Mouse (Mus musculus): ENCODE results near the gene Lrp6.

Gene Lrp6

DNA sequence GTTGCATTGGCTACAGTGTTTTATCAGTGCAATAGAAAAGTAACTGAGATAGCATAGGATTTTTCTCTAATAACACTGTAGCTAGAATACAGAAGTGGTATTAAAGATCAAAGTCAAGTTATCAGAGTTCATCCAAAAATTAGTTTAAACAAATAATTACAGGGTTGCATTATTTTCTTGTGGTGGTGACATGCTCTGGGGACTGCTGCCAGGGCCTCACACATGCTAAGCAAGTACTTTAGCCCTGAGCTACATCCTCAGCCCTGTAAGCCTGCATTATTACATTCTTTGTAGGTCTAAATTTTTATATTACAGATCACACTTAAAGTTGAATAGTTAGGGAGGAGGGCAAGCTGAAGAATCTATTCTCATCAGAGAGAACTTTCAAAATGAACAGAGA is 68.2 kb downstream of the Lrp6 start:
- no peak for DNase-seq (ENCODE audit: low spot score in 2 of 2)

DNA sequence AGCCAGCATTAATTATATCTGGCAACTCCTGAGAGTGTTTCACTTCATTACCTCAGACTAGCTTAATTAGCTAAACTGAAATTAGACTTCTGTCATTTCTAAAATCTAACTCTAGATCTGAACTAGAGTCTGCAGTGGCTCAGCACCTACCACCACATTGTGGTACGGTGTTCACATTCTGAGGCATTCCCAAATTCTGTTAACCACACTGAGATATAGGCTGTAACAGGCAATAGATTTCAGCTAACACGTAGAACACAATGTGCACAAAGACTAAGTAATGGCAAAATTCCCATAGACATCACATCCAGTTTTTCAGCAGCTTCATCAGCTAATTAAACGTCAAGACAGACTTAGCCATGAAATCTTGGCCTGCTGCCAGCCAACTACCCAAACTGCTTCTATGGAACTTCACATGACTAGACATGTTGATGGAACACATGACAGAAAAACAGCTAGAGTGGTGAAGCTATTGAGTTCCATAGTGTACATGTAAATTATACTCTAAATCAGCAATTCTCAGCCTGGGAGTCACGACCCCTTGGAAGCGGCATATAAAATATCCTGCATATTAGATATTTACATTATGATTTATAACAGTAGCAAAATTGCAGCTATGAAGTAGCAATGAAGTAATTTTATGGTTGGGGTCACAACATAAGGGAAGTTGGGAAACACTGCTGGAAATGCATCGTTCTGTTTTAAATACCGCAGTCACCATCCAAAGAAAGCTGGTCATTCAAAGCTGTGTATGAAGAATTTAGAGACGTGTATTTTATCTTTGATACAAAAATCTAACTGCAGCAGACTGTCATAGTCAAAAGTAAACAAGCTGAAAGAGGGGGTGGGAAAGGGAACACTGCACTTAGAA is 71.7 kb downstream of the Lrp6 start:
- DNase-seq (ENCODE audit: low spot score in 2 of 2) = no peak

DNA sequence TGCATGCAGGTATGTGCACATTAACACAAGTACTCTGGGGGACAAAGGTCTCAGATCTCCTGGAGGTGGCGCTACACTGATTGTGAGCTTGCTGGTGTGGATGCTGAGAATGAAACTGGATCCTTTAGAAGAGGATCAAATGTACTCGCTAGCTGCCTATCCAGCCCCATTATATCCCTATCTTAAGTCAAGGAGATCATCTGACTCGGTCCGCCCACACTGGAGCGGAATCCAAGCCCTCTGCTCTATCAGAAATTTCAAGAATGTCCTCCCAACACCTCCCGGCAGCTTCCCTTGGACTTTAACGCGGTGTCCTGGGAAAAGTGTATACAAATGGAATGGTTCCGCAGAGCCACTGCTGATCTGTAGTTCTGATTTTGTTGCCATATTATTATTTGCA is 77.1 kb downstream of the Lrp6 start:
- no peak for DNase-seq (ENCODE audit: low spot score in 2 of 2)

DNA sequence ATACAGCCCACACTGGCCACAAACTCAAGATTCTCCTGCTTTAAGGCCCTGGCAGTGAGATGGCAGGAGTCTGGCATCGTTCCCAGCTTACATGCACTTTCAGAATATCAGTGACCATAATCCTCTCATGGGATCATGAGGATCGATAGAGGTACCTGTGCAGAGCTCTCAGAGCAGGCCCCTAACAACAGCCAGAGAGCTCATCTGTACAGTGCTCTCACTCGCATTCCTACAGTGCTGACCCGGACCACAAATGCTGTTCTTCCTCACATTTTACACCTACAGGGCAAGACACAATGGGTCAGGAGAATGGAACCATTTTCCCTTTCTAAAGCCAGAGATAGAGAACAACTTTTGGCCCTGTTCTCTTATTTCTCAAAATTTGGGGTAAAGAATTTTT is 77.6 kb downstream of the Lrp6 start:
- DNase-seq (ENCODE audit: low spot score in 2 of 2) = no peak

DNA sequence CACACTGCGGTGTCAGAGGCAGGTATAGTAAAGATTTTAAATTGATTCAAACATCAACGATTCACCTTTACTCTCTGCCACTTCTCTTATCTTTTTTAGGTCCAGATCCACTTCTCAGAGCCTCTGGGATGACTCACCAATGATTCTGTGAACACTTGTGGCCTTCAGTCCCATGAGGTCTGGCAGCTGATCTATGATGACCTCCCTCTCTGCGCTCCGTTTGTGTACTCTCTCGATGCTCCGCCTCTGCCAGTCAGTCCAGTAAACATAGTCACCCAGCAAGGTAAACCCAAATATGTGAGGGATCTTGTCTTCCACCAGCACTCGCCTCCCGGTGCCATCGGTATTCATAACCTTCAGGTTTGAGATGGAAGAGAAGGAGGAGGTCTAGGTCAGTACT is 80.4 kb downstream of the Lrp6 start:
- no peak for DNase-seq (ENCODE audit: low spot score in 2 of 2)

DNA sequence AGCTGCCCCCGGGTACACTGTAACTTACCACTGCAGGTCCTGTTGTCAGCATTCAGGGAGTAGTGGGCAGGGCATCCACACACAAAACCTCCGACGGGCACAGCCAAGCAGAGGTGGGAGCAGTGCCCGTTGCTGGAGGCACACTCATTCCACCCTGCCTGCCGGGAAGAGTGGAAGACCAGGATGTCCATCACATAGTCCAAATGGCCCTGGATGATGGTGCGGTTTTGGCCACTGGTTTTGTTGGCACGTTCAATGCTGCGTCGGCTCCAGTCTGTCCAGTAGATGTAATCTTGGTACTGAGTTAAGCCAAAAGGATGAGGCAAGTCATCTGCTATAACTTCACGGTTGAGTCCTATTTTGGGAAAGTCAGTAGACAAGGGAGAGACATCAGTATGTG is 87.3 kb downstream of the Lrp6 start:
- no peak for DNase-seq (ENCODE audit: low spot score in 2 of 2)

DNA sequence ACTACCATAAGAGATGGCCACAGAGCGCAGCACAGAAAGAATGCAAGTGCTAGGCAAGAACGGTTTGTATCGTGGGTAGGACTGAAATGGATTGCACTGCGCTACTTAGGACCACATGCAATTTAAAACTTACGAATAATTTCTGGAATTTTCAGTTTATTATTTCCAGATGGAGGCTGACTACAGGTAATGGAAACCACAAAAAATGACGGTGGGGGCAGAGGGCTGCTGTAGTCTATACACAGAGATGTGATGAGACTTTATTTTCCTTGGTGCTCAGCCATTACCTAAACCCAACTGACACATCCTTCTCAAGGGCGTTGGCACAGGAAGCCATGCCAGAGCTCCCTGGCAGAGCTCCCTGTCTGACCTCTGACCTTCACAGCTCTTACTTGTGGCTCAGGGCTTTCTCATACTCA is 93.6 kb downstream of the Lrp6 start:
- no peak for DNase-seq (ENCODE audit: low spot score in 2 of 2)

DNA sequence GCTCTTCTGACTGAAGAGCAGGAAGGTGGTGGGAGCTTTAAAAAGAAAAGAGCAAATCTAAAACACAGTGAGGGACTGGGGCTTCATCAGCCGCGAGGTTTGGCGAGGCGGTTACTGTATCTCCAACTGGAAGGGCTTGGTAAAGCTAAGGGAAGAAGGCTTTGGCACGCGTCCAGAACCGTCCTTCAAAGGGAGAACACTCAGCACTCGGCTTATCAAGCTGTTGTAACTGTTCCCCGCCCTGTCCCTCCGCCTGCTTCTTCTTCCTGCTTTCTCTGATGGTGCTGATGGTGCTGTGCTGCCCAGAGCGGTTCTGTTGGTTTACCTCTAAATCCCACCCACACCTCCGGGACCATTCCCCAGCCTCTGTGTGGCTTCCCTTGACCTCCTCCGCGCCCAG is 95.9 kb downstream of the Lrp6 start:
- peak; percentile 28 to 75 for DNase-seq (ENCODE audit: low spot score in 2 of 2)

DNA sequence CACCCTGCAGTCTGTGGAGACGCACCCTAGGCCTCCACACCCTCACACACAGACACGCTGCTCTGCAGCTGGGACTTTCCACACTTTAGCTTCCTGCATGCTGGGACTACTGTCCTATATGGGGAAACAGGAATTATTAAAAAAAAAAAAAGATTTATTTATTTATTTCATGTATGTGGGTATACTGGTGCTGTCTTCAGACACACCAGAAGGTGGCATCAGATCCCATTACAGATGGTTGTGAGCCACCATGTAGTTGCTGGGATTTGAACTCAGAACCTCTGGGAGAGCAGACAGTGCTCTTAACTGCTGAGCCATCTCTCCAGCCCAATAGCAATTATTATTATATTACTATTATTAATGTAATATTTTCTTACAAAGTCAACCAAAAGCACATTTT is 97.5 kb downstream of the Lrp6 start:
- no peak for DNase-seq (ENCODE audit: low spot score in 2 of 2)

DNA sequence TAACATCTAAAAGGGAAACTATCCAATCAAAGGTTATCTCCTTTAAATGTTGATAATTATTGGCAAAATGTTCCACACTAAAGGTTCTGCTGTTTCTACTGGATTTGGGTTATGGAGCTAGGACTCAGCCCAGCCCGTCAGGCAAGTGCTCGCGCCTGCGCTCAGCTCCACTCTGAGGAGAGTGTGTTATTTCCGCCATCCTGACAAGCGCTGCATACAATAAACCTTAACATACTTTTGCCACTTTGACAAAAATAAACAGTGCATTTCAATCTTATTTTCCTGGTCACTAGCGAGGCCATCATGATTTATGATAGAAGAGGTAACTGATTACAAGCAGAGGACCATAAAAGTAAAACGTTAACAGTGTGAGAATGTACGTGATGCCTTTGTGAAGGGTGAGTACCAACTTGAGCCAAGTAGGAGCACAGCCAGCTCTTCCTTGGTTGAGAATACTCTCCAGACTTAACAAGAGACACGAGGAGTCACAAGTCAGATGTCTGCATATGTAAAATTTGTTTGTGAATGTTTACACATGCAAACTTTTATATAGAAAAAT is 100.0 kb downstream of the Lrp6 start:
- no peak for DNase-seq (ENCODE audit: low spot score in 2 of 2)

DNA sequence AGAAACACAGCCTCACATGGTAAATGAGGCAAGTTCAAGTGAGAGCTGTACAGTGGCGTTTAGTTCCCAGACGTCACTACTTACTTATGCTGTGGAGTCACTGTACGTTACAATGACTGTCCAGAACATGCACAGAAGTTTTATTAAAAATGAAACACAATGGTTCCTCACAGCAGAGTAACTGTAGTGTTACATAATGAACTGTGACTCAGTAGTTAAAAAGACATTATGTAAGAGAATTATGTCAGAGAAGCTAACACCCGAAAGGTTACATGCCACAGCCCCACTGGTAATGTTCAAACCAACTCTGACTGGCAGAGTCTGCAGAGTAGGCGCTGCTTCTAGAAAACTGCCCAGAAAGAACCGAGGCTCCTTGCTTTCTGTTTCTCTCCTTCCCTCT is 105.6 kb downstream of the Lrp6 start:
- no peak for DNase-seq (ENCODE audit: low spot score in 2 of 2)

DNA sequence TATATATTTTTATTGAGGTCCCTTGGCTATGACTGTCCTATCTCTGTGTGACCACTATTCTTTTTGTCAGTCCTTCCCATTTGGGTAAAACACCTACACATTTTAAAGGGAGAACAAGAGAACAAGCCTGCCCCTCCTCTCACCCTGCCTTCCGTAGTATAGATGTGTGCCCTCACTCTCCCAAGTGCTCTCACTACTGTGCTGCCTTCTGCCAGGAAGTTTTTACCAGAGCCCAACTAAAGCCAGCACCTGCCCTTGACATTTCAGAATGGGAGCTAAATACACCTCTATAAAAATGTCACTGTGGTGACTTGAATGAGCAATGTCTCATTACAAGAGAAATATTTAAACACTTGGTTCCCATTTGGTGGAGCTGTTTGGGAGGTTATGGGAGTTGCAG is 108.4 kb downstream of the Lrp6 start:
- DNase-seq (ENCODE audit: low spot score in 2 of 2) = no peak

DNA sequence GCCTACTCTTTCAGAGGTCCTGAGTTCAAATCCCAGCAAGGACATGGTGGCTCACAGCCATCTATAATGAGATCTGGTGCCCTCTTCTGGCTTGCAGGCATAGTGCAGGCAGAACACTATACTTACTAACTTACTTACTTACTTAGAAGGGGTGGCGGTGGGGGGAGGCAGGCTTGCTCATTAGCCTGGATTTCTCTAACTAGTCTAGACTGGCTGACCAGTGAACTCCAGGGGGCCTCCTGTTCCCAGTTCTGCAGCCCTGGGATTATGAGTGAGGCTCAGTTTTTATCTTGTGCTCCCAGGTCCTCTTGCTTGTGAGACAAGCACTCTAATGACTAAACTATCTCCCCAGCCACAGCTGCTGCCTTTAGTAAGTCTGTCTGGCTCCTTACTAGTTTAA is 112.7 kb downstream of the Lrp6 start:
- peak in 1 of 2 experiments; percentile 39 for DNase-seq (ENCODE audit: low spot score in 2 of 2)

DNA sequence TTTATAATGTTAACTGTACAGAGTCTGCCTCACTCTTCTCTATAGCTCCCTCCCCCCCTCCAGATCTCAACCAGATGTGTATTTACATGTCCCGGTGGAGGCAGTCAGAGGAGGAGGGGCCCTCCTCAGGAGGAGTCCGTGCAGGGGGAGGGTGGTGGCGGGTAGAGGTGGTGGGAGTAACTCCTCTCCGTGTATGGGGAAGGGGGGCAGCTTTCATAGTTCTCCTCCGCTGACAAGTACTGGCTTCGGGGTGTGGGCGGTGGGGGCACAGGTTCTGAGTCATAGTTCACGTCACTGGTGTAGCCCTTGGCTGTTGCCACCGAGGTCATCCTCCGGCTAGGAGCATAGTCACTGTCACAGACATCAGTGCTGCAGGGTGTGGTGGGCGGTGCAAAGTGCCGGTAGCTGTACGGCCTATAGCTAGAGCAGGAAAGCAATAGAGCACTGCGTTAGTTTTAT is 116.1 kb downstream of the Lrp6 start:
- DNase-seq (ENCODE audit: low spot score in 2 of 2) = no peak

DNA sequence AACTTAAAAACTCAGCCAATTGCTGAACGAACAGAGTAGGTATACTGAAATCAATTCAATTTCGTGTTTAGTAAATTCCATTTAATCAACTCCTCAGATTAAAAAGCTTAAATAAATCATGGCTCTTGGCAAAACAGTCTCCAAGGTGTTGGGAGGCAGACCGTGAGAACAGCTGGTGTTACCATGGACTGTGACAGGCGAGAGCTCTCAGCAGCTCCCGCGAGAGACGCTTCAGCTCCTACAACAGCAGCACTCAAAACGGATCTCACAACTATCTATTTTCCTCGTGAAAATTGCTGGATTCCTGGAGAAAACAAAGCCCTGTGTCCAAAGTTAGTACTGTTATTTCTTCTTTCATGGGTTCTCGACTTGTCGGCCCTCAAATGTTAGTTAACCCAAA is 116.8 kb downstream of the Lrp6 start:
- DNase-seq (ENCODE audit: low spot score in 2 of 2) = no peak

DNA sequence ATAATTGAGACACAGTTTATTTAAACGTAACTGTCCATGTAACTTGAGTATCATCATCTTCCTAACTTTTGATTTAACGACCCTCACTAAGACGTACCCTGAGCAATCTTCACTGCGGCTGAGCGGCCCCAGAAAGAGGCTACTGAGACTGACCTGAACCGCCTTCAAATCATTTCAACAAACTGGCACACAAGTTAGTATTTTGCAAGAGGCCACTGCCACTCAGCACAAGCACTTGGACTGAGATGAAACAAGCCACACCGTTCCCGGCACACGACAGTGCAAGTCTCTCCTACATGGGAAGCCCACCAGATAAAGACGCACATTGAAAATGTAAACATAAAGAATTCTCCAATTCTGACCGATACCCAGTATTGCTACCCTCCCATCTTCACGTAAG is 118.3 kb downstream of the Lrp6 start:
- DNase-seq (ENCODE audit: low spot score in 2 of 2) = no peak

DNA sequence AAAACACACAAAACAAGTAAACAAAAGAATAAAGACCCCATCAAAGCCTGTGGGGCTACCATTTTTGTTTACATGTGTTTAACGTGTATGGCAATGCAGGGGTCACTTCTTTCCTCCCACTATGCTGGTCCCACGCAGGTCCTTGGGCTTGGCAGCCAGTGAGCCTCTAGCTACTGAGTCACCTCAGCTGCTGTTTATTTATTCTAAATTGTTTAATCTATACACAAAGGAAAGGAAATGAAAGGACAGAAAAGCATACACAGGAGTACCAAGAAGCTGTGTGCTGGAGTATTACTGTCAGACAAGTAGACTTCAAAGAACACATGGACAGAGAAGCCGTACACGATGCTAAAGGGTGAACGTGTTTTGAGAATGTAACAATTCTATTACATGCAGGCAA is 122.8 kb downstream of the Lrp6 start:
- DNase-seq (ENCODE audit: low spot score in 2 of 2) = no peak

DNA sequence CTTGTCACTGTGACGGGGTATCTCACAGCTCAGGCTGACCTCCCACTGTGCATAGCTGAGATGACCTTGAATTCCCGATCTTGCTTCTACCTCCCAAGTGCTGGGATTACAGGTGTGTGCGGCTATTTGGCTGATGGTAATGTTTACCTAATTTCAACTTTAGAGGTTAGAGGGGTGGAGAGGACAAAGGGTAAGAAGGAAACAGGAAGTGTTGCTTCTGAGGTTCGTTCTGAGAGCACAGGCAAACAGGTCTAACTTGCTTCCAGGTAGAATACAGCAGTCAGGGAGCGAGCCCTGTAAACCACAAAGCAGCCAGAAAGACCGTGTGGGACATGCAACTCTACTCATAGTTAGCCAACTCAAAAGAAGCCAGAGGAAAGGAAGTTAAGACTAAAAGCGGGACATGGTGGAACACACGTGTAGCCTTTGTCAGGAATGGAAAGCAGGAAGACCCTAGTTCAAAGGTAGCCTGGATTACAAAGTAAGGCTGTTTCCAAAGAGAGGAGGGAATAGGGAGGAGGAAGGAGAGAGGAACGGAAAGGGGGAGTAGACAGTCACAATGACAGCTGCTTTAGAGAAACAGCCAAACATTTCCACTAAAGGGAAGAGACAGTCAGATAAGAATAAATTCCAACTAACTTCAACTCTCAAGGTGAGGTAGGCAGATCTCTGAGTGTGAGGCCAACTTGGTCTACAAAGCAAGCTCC is 123.4 kb downstream of the Lrp6 start:
- DNase-seq (ENCODE audit: low spot score in 2 of 2) = no peak

DNA sequence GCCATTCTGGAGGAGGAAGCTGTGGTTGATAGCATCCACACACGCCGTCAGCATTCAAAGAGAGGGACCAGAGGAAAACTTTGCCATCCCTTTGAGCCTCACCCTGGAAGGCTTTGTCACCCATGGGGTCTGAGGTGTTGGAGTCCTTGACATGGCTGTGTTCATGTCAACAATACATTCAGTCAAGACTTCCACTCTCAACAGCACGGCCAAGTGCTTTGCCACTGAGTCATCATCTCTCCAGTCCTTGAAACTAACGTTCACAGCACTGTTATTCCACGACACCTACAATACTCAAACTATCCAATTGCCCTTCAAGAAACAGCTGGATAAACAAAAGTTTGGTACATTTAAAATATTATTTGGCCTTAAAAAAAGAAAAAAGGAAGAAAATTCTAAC is 124.5 kb downstream of the Lrp6 start:
- DNase-seq (ENCODE audit: low spot score in 2 of 2) = no peak

DNA sequence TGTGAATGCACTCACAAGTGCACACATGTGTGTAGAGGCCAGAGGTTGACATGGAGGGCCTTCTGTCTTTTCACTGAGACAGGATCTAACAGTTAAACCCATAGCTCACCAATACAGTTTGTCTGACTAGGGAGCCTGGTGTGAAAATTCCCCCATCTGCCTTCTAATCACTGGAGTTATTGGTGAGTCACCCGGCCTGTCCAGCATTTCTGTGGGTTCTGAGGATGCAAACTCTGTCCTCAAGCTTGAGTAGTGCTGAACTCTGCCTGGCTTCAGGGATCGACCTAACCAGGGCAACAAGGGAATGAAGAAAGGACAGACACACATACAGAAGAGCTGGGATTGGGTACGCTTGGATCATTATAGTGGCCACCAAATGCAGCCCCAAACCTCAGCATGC is 125.0 kb downstream of the Lrp6 start:
- no peak for DNase-seq (ENCODE audit: low spot score in 2 of 2)

DNA sequence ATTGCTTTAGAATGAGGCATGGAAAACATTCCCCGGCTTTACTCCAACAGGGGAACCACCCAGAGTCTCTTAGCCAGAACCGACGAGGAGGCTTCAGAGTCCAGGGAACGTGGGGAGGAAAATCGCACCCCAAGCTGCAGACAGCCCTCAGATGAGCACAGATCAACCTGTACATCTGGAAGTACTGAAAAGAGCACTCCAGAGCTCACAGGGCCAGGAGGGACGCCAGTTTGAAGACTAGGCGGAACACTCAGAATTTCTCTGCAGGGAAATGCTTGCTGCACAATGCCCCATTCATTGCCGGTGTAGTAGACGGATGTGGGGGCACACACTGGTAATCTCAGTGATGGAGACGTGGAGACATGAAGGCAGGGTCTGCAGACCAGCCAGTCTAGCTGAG is 126.7 kb downstream of the Lrp6 start:
- no peak for DNase-seq (ENCODE audit: low spot score in 2 of 2)

DNA sequence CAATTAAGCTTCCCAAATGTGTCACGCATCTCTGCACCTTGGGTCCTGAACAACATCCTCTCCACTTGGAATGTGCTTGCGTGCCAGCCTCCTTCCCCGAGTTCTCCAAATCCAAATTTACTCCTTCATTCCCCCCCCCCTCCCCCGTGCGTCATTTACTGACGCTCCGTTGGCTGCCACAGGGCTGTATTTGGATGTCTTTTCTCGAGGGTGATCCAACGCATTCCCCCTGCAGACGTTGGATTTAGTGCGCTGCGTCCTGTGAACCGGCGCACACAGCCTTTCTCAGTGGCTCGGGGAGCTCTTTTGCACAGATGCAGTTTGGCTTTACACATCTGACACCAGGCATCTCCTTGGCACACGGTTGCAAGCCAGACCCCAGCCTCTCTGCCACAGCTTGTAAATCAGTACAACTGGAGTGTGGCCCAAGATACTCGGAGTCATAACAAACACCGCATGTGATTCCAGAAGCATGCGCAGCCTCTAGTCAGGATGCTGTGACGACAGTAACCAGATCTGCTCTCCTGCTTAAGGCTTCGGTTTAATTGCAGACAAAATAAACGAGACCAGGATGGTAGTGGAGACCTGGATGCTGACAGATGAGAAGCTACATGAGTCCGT is 127.3 kb downstream of the Lrp6 start:
- no peak for DNase-seq (ENCODE audit: low spot score in 2 of 2)

DNA sequence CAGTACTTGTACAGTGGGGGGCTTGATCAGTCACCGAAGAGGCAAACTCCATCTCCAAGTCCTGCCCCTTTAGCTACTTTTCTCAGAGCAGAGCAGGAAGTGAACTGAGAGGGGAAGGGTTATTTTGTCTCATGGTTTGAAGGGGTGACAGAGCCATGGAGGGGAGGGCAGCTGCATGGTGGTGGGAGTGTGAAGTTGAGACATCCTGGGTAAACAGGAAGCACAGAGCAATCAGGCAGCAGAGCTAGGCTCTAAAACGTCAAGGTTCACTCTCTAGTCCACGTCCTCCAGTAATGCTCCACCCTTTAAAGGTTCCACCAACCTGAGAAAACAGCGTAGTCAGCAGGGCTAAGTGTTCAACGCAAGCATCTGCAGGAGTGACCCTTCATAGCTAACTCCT is 129.8 kb downstream of the Lrp6 start:
- no peak for DNase-seq (ENCODE audit: low spot score in 2 of 2)
